Mouse (Mus musculus) brain, embryonic 14.5 days (tissue): Measurements from ENCODE around the gene Atp2a1.

Experiments used
- CTCF ChIP-seq: fragments of 200-500 bp; IDR thresholded peaks from 2 replicates; pipeline ENCODE4 v1.5.1; 2012; ENCODE audit warnings: inconsistent platforms, mild to moderate bottlenecking, moderate library complexity, borderline replicate concordance; ENCODE audit not compliant: insufficient read depth, insufficient read length; ENCODE audit errors: extremely low read depth
- POLR2A ChIP-seq: fragments of 200-500 bp; IDR thresholded peaks from 2 replicates; pipeline ENCODE4 v1.6.1; 2012; ENCODE audit warnings: mild to moderate bottlenecking, inconsistent platforms, borderline replicate concordance; ENCODE audit not compliant: poor library complexity, insufficient read depth, insufficient read length, severe bottlenecking; ENCODE audit errors: extremely low read depth

GRCm38 (mm10) chr7:126474993-126475581 is 12.2 kb upstream of the Atp2a1 start, which contains the start of gene Sh2b1:
- TF ChIP-seq CTCF (peak; percentile 45; the same call in 1 of the 2 replicates), POLR2A (peak; percentile 97)
